Mouse (Mus musculus) adrenal gland, postnatal 25 days (tissue): ENCODE results near the gene Etfdh. TPM values are rescaled to one million over a fixed set of nuclear protein-coding genes. Genes with fewer than 3 reads are reported as not detected.
A peak's percentile ranks its signal among the peaks of the same experiment; 100 is the strongest.

Experiments used
- DNase-seq: peaks from one replicate; pipeline ENCODE4 v3.0.0; 2021; ENCODE audit warnings: mixed read lengths
- long read RNA-seq: library from polyadenylated mRNA; stranded (forward); transcript quantifications from one replicate; pipeline ENCODE4 v2.0.0, GENCODE M21; 2021
- total RNA-seq: library from RNA; stranded (reverse); gene quantifications from 2 replicates; pipeline ENCODE4 v1.2.3, GENCODE M21; 2021

The Etfdh gene
- 163 and 173 TPM in 2 replicates for total RNA-seq
- long read RNA-seq, transcript Etfdh-201 (13 exons, 2,377 nt) = major isoform, 312 of 332 reads
- long read RNA-seq, partial matches to known transcripts = 9 of 332 reads
- long read RNA-seq, other reads (novel, unspliced or antisense) = 9 of 332 reads

DNA sequence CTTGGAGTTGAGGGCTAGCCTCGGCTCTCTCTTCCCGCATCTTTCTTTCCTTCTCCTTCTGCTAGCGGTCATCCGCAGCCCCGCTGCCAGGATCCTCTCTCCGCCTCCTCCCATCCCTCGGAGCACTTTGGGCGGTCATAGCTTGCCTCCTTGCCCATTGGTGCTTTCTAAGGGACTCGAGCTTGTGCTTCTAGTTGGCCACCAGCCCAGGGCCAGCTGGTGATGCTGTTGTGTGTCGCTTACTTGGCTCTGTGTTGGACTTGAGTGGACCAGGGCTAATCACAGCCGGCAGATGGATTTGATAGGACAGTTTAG lies at the start of gene Etfdh:
TSS of gene Etfdh (minus strand) at position 85 of the 315 bp plus-strand sequence.
- DNase-seq = peak; percentile 70

GRCm38 (mm10) chr3:79676411-79676810 lies 47.1 kb upstream of the Etfdh start:
- DNase-seq = no peak

DNA sequence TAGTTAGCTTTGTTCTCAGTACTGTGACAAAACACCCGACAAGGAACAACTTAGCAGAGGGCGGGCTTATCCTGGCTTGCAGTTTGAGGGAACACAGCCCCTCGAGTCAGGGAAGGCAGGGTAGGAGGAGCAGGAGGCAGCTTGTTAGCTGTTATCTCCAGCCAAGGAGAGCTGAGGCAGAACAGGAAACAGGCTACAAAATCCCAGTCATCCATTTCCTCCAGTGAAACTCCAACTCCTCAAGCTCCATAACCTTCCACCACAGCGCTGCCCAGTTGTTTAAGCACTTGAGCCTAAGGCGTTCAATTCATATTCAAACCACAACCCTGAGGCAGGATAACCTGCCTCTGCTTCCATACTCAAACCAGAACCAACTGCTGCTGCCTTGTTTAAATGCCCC lies 45.3 kb upstream of the Etfdh start:
- DNase-seq = no peak

DNA sequence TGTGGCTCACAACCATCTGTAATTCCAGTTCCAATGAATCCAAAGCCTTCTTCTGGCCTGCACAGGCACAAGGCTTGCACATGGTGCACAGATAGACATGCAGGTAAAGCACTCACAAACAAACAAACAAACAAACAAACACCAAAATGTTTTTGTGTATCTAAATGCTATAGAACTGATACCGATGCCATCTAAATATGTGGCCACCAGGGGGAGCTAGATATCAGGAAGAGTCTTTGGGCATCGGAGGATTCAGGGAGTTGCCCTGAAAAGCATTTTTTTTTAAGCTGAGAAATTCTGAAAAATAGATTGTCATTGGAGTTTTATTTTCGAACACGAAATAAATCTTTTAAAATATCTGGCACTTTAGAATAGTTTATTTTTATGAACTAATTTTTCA lies 43.8 kb upstream of the Etfdh start:
- peak; percentile 48 for DNase-seq

DNA sequence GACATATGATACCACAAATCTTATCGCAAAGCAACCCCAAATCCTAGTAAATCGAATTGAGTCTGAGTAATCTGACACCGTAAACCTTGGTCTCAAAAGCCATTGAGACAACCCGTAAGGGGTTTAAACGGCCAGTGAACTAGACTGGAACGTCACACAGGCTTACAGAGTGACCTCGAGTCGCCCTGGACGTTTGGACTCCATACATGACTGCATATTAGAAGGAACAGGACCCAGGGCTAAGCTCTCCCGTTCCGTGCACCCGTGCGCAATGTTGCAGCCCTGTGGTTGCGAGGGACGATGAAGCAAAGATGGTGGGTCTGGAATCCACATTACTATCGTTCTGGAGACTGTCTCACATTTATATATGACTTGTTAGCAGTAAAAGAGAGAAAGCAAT lies 42.9 kb upstream of the Etfdh start:
- DNase-seq = no peak

- DNase-seq = no peak
These were observed 41.3 kb upstream of the Etfdh start for GRCm38 (mm10) chr3:79670556-79670955.

- peak; percentile 4 for DNase-seq
These were observed 35.6 kb upstream of the Etfdh start for GRCm38 (mm10) chr3:79664787-79665408.

DNA sequence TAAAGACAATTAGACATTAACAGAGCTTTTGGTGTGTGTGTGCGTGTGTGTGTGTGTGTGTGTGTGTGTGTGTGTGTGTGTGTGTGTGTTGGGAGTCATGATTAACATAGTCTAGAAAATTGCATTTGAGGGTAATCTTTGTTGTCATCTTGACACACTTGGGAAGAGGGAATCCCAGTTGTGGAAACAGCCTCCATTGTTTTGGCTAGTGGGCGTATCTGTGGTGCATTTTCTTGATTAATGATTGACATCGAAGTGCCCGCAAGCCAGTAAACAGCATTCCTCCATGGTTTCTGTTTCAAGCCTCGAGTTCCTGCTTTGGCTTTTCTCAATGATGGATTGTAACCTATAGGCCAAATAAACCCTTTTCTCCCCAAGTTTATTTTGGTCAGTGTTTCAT lies 27.4 kb upstream of the Etfdh start:
- DNase-seq = no peak

DNA sequence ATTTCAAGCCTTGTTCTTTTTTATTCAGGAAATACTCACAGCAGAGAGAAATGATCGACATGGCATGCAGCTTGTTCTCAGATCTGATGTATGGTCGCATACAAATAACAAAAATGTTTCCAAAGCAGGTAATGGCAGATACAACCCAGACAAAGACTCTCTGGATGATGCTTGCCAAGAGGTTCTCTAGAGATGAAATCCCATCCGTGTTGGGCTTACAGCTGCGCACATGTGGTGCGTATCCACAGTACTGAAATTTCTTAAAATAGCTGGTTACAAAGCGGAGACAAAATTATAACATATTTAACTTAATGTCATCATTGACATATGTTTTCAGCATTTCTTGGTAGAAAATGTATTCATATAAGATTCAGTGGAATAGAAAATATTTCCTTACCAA lies 22.8 kb upstream of the Etfdh start:
- DNase-seq = no peak

GRCm38 (mm10) chr3:79628561-79629415 lies 512 bp downstream of the Etfdh start, which contains the start of gene 4930579G24Rik:
TSS of gene 4930579G24Rik (plus strand) at chr3:79629079.
- peak; percentile 89 for DNase-seq

- DNase-seq = no peak
These were observed 1.1 kb downstream of the Etfdh start for GRCm38 (mm10) chr3:79628182-79628560.

GRCm38 (mm10) chr3:79627484-79628181 lies 1.7 kb downstream of the Etfdh start:
- DNase-seq = no peak

GRCm38 (mm10) chr3:79609886-79610285 lies 19.4 kb downstream of the Etfdh start:
- DNase-seq = no peak

- no peak for DNase-seq
These were observed 33.8 kb downstream of the Etfdh start for GRCm38 (mm10) chr3:79595468-79595867.

- DNase-seq = no peak
These were observed 37.4 kb downstream of the Etfdh start for GRCm38 (mm10) chr3:79591793-79592471.

DNA sequence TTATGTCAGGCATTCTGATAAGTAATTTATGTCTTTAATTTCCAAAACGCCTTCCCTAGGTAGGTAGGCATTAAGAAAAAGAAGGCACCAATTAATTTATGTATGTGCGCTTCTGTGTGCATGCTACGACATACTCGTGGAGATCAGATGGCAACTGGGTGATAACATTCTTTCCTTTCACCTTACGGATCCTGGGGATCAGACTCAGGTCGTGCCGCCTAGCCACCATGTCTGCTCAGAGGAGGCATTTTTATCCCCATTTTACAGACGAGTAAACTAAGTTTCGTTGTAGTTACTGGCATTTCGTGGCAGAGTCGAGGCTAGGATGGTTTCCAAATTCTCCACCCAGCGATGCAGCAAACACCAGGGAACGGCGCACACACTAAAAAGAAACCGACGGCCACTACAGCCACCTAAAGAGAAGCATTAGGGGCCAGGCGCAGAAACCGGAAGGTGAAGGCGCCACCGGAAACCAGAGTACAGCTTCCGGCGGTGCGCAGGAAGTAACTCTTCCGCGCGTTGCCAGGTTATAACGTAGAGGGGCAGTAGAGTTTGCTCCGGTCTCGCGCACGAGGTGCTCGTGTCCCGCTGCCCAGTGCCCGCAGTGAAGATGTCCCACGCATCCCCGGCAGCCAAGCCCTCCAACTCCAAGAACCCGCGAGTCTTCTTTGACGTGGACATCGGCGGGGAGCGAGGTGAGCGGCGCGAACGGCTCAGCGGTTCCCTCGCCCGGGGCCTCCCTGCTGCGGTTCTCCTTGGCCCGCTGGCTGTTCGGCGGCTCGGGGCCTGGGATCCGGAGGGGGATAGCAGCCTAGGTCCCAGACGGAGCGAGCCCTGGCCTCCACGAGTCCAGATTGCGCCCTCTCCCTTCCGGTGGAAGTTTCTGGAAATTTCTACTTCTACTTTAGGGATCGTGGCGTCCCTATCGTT lies 38.2 kb downstream of the Etfdh start, which contains the start of gene Ppid:
TSS of gene Ppid (plus strand) at position 480 of the 930 bp plus-strand sequence.
- peak; percentile 78 for DNase-seq

DNA sequence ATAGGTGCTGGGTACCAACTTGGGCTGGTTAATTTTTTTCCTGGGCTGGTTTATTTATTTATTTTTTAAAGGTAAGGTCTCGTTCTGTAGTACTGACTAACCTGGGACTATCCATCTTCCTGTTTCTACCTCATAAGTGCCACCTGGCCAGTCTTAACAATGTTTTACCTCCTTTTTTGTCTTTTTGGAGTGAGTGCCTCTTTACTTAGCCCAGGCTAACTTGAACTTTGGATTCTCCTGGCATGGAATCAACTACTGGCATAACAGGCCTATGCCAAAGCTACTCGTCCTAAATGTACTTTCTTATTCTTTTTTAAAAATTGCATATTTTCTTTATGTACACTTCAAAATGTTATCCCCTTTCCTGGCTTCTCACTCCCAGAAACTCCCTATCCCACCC lies 39.6 kb downstream of the Etfdh start:
- no peak for DNase-seq

- peak; percentile 88 for DNase-seq
These were observed 42.5 kb downstream of the Etfdh start for GRCm38 (mm10) chr3:79586804-79587203.

DNA sequence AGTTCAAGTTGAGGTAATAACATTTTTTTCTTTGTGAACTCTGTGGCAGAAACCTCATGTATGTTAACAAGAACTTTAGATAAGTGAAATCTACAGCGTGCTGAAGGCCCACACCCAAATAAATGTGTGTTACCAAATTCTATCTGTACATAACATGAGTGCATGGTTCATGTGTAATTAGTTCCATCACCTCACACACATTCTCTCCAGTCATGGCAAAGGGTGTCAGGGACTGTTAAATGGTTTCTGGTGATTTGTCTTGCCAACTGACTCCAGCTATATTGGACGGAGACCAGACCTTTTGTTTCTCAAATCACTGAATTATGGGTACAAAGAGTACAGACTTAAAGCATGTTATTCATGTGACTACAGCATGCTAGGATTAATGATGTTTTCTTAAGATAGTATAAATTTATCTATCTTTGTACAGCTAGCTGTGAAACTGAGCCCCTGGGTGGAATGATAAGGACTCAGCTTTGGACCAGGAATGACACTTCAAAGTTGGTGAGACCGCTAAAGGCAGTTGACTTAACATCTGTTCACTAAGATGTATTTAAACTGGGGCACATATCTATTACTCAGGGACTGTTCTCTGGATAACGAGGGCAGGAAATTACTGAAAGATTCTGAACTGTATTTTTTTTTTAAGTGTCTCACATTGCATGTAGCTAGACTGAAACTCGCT lies 49.3 kb downstream of the Etfdh start:
- no peak for DNase-seq

GRCm38 (mm10) chr3:79578164-79578563 lies 51.1 kb downstream of the Etfdh start:
- DNase-seq = no peak
